Mouse (Mus musculus) central nervous system, embryonic 14 days (tissue): ENCODE data around the gene Jmjd1c. TPM values are rescaled to one million over a fixed set of nuclear protein-coding genes. Genes with fewer than 3 reads are reported as not detected.

ENCODE experiments used
- polyA plus RNA-seq: library from polyadenylated mRNA; depleted of rRNA; stranded (reverse); fragments of >200 nt; gene quantifications from 2 replicates; pipeline ENCODE4 v1.2.3, GENCODE M21; 2012; rRNA removed

Jmjd1c gene
- polyA plus RNA-seq = 40.9 and 42.5 TPM in 2 replicates

GRCm38 (mm10) chr10:67095798-67096620 is at the start of gene Jmjd1c:
TSS of gene Jmjd1c (plus strand) at chr10:67096125.

GRCm38 (mm10) chr10:67096621-67097436 is 904 bp downstream of the Jmjd1c start, which contains the start of gene Reep3:
TSS of gene Reep3 (minus strand) at chr10:67096945.

GRCm38 (mm10) chr10:67285176-67285814 is 189.4 kb downstream of the Jmjd1c start, which contains the start of gene Nrbf2:
TSS of gene Nrbf2 (minus strand) at chr10:67285305.

Other genes with a start within 250 kb of the Jmjd1c start
- 31.4 and 32.0 TPM in 2 replicates for gene Reep3, start 820 bp downstream of the Jmjd1c start, polyA plus RNA-seq
- gene Nrbf2, start 189.2 kb downstream of the Jmjd1c start, polyA plus RNA-seq = 18.7 and 18.9 TPM in 2 replicates